Mouse (Mus musculus): ENCODE results near the gene Hsp90ab1. TPM values are rescaled to one million over a fixed set of nuclear protein-coding genes. Genes with fewer than 3 reads are reported as not detected.

Gene Hsp90ab1
- 638 TPM for polyA plus RNA-seq (2014; fragmentation: Illumina TruSeq; extraction: RNeasy Lipid Tissue Mini Kit (QIAGEN cat#74804); ENCODE audit: insufficient read depth, low read depth, low replicate concordance)

DNA sequence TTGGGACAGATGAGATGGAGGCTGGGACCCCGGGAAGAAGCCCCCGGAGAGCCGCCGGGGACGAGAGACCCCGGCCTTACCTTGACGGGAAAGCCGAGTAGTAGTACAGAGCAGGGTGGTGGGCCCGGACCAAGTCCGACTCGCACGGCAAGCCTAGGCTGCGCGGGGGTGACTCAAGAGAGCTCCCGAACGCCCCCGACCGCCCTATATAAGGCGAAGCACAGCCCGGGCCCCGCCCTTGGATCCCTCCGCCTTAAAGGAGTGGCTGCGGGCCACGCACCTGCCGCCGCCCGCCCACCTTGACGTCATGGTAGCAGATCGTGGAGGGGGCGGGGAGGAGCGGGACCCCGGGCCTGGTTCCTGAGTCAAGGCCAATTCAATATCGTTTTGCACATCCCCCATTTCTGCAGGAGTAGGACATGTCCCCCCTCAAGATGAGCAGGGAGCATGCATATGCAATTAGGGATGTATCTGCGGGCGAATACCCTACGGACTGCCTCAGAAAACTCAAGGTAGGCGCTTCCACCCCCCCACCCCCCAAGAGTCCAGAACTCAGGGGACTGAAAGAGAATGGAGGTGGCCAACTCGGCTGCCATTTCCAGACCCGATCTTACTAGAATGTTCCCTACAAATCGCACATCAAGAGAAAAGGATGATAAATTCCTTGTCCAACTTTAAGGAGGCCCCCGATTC is at the start of gene Hsp90ab1:
Gene Hsp90ab1, minus strand, starts transcription at position 185 of the 693 bp plus-strand sequence.

DNA sequence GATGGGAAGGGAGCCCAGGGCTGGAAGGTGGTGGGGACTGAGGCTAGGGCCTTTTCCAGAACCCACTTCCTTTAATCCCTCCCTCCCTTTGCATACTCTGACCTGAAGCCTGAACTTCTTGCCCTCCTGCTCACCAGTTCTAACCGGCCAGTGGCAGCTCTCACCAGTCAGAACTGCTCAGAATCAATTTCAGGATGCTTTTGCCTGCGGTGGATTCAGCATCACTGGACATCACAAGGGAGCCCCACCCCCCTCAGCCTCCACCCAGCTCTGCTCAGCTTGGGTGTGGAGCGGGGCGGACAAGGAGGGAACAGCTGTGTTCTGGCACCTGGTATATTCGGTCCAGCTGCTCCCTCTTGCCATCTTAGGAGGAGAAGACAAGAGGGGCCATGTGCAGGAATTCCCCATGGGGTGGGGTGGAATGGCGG is 28.8 kb upstream of the Hsp90ab1 start, which contains the start of gene Mymx:
Gene Mymx, minus strand, starts transcription at position 226 of the 428 bp plus-strand sequence.

DNA sequence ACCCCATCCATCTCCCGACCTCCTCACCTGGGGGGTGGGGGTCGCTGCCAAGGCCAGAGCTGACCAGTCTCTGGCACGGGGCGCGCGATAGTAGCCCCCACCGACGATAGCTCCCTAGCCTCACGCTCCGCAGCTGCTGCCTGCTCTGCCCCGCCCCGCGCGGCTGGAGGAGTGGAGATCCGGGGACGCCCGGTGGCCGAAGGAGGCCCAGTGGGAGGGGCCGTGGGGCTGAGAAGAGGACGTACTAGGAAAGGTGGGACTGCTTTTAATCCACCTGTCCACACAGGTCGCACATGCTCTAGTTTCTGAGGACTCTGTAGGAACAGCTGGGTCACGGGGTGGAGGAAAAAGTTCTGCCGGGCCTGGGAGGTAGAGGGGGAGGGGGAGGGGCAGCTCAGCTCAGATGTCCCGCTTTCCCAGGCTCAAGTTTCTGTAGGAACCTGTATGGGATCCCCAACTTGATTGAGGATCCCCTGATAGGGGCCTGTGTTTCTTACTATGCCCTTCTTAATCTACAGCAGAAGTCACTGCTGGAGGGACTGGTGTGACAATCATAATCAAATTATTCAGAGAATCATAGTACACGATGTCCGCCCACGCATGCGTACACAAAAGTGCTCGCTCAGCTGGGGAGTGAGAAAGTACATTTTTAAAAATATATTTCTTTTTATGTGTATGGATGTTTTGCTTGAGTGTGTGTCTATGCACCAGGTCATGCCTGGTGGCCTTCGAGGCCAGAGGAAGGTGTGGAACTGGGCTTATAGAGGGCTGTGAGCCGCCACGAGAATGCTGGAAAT is 26.6 kb upstream of the Hsp90ab1 start, which contains the start of gene Slc29a1:
Gene Slc29a1, minus strand, starts transcription at position 161 of the 797 bp plus-strand sequence.

DNA sequence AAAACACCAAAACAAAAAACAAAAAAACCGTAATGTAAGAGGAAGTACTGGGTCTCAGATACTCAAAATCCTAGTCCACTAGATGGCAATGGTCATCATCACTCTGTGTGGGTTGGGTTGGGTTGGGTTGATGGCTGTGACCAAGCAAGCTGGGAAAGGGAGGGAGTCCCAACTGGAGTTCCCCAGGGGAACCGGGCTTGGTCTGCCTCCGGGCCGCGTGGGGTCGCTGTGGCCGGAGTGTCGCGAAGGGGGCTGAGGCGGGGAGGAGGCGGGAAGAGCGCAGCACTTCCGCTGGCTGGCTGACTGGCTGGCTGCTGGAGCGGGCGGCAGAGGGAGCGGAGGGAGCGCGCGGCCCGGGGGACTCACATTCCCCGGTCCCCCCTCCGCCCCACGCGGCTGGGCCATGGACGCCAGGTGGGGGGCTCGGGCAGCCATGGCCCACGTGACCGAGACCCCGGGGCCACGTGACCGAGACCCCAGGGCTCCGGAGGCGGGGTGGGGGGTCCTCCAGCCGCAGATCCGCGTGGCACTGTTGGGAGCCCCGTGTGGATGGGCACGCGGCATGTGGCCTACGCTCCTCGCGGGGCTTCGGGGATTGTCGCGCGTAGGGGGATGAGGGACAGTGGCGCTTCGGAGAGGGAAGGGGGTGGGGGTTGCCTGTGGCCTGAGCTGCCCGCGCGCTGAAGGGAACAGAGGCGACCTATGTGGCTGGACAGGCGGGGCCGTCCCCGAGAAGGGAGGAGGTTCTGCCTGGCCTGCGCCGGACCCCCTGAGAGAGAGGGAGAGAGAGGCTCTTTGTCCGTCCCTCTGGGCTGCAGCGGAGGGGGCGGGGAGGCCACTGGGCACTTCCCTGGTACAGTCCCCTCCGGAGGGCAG is 9.2 kb downstream of the Hsp90ab1 start, which contains the start of gene Slc35b2:
Gene Slc35b2, plus strand, starts transcription at position 220 of the 876 bp plus-strand sequence.

DNA sequence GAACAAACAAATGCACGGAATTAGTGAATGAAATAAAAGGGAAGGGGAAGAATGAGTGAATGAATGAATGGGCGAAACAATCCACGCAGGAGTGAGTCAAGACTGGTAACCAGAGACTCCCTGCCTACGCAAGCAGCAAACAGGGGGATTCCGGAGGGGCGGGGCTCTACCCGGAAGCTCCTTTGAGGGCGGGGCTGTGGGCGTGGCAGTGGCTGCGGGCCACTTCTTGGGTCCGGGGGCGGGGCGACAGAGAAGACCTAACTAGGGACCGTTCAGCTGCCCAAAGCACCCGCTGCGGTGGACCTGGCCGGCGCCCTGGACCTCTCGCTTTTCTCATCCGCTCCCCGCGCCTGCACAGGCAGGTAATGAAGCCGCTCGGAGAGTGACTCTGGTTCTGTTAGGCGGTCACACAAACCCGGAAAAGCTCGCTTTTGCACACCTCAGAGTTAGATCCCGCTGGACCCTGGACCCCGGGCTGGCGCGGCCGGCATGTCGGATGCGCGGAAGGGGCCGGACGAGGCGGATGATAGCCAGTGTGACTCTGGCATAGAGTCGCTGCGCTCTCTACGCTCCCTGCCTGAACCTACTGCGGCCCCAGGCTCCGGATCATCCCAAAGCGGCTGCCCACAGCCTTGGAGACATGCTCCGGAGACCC is 17.5 kb downstream of the Hsp90ab1 start, which contains the start of gene Nfkbie:
Gene Nfkbie, plus strand, starts transcription at position 252 of the 655 bp plus-strand sequence.

DNA sequence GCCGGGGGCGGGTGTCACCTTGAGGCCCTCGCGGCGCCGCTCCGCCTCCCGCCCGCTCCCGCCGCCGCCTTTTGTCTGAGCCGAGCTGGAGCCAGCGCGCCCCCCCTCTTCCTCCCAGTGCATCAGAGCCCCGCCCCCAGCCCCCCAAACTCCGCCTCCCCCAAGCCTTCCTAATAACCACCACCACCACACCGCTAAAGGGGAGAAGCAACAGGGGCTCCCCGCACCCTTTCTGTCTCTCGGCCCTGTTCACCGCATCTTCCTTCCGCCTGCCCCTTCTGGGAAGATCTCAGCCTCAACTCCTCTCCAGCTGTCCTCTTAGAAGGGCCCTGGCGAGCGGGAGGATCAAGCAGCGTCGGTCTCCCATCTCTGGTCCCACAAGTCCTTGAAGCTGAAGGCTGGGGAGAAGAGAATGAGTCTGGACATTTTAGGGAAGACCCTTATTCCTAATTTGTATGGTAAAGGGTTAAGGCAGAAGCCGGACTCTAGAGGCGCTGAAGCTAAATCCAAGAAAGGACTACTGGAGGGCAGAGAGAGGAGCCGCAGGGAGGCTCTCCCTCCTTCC is 23.4 kb downstream of the Hsp90ab1 start, which contains the start of gene Tmem151b:
Gene Tmem151b, minus strand, starts transcription at position 61 of the 565 bp plus-strand sequence.

DNA sequence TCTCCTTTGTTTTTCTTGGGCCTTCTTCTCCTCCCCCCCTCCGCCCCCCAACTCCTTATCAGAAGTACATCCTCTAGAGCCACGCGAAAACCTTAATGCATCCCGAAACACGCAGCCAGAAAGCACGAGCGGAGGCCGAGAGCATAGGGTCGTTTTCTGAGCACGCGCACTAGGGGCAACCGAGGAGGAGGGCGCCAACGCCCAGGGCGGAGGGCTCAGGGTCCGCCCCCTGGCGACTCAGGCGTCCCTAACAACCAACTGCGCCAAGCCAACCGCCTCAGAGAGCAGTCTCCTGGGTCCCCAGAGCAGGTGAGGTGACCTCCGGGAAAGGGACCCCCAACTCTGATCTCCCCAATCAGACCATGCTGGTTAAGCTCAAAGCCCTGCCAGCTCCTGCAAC is 49.8 kb downstream of the Hsp90ab1 start, which contains the start of gene Tcte1:
Gene Tcte1, plus strand, starts transcription at position 172 of the 400 bp plus-strand sequence.

Other genes starting within 250 kb of the Hsp90ab1 start
- 20.7 TPM for gene Cdc5l, start 139.5 kb downstream of the Hsp90ab1 start, polyA plus RNA-seq (2014; fragmentation: Illumina TruSeq; extraction: RNeasy Lipid Tissue Mini Kit (QIAGEN cat#74804); ENCODE audit: insufficient read depth, low read depth, low replicate concordance)
- not detected for gene Spats1, start 97.9 kb downstream of the Hsp90ab1 start, polyA plus RNA-seq (2014; fragmentation: Illumina TruSeq; extraction: RNeasy Lipid Tissue Mini Kit (QIAGEN cat#74804); ENCODE audit: insufficient read depth, low read depth, low replicate concordance)
- 4.0 TPM for gene Aars2, start 66.4 kb downstream of the Hsp90ab1 start, polyA plus RNA-seq (2014; fragmentation: Illumina TruSeq; extraction: RNeasy Lipid Tissue Mini Kit (QIAGEN cat#74804); ENCODE audit: insufficient read depth, low read depth, low replicate concordance)
- gene Tcte1, start 49.8 kb downstream of the Hsp90ab1 start, polyA plus RNA-seq (2014; fragmentation: Illumina TruSeq; extraction: RNeasy Lipid Tissue Mini Kit (QIAGEN cat#74804); ENCODE audit: insufficient read depth, low read depth, low replicate concordance): 3.3 TPM
- gene Tmem151b, start 23.6 kb downstream of the Hsp90ab1 start, polyA plus RNA-seq (2014; fragmentation: Illumina TruSeq; extraction: RNeasy Lipid Tissue Mini Kit (QIAGEN cat#74804); ENCODE audit: insufficient read depth, low read depth, low replicate concordance): not detected
- 5.7 TPM for gene Nfkbie, start 17.6 kb downstream of the Hsp90ab1 start, polyA plus RNA-seq (2014; fragmentation: Illumina TruSeq; extraction: RNeasy Lipid Tissue Mini Kit (QIAGEN cat#74804); ENCODE audit: insufficient read depth, low read depth, low replicate concordance)
- 41.1 TPM for gene Slc35b2, start 9.4 kb downstream of the Hsp90ab1 start, polyA plus RNA-seq (2014; fragmentation: Illumina TruSeq; extraction: RNeasy Lipid Tissue Mini Kit (QIAGEN cat#74804); ENCODE audit: insufficient read depth, low read depth, low replicate concordance)
- gene Slc29a1, start 26.3 kb upstream of the Hsp90ab1 start, polyA plus RNA-seq (2014; fragmentation: Illumina TruSeq; extraction: RNeasy Lipid Tissue Mini Kit (QIAGEN cat#74804); ENCODE audit: insufficient read depth, low read depth, low replicate concordance): 66.9 TPM
- not detected for gene Mymx, start 28.8 kb upstream of the Hsp90ab1 start, polyA plus RNA-seq (2014; fragmentation: Illumina TruSeq; extraction: RNeasy Lipid Tissue Mini Kit (QIAGEN cat#74804); ENCODE audit: insufficient read depth, low read depth, low replicate concordance)
- gene Capn11, start 86.1 kb upstream of the Hsp90ab1 start, polyA plus RNA-seq (2014; fragmentation: Illumina TruSeq; extraction: RNeasy Lipid Tissue Mini Kit (QIAGEN cat#74804); ENCODE audit: insufficient read depth, low read depth, low replicate concordance): 0.45 TPM
- 159 TPM for gene Mrpl14, start 113.1 kb upstream of the Hsp90ab1 start, polyA plus RNA-seq (2014; fragmentation: Illumina TruSeq; extraction: RNeasy Lipid Tissue Mini Kit (QIAGEN cat#74804); ENCODE audit: insufficient read depth, low read depth, low replicate concordance)
- gene Tmem63b, start 113.6 kb upstream of the Hsp90ab1 start, polyA plus RNA-seq (2014; fragmentation: Illumina TruSeq; extraction: RNeasy Lipid Tissue Mini Kit (QIAGEN cat#74804); ENCODE audit: insufficient read depth, low read depth, low replicate concordance): 29.4 TPM
- gene 1600014C23Rik, start 160.6 kb upstream of the Hsp90ab1 start, polyA plus RNA-seq (2014; fragmentation: Illumina TruSeq; extraction: RNeasy Lipid Tissue Mini Kit (QIAGEN cat#74804); ENCODE audit: insufficient read depth, low read depth, low replicate concordance): not detected

Measured in lung, adult 10 weeks (tissue).